Mouse (Mus musculus) megakaryocyte progenitor cell, adult 5-6 weeks (primary cell): ENCODE measurements at regions not wholly inside any gene's neighbourhood (a gene's known extent, or its start where the extent isn't known, plus 50 kb on each side); places are given as distances from the start of the nearest gene placed in this dataset.
"Not testable (repeated sequence)": the region's sequence is repeated elsewhere in the genome, so short reads cannot be mapped to it uniquely, and the experiment has no call there.

Source experiments
- ATAC-seq: replicated peaks from 2 replicates; pipeline ENCODE4 v1.8.0; 2016; ENCODE audit warnings: mild to moderate bottlenecking, moderate TSS enrichment, inconsistent platforms; ENCODE audit not compliant: poor library complexity

DNA sequence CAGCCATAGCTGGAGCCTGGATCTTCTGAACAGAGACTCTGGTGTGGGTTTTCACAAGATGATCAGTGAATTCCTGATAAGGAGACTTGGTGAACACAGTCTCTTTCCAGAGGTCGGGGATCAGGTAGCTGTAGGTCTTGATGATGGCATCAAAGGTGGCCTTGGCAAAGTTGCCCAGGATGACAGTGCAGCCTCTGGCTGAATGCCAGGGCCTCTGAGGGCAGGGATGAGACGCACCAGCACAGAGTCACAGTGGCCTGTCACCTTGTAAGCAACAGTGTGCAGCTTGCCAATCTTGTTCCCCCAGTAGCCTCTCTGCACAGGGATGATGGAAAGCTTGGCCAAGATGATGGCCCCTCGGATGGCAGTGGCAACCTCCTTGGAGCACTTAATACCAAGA, 95.9 kb upstream of the Ipo5 start:
- not testable (repeated sequence) for ATAC-seq

DNA sequence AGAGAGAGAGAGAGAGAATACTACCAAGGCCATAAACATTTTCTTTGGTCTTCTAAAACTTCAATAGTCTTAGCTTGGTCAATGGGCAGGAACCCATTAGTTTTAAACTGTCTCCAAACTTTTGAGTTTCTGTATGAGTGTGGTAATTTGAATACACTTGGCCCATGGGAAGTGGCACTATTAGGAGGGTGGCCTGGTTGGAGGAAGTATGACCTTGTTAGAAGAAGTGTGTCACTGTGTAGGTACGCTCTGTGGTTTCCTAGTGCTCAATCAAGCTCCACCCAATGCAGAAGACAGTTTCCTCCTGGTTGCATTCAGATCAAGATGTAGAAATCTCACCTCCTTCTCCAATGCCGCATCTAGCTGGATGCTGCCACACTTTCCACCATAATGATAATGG, 94.5 kb upstream of the Ipo5 start:
- 0 out of 2 replicates have a peak, but pooled peaks have one; percentile 39 for ATAC-seq

DNA sequence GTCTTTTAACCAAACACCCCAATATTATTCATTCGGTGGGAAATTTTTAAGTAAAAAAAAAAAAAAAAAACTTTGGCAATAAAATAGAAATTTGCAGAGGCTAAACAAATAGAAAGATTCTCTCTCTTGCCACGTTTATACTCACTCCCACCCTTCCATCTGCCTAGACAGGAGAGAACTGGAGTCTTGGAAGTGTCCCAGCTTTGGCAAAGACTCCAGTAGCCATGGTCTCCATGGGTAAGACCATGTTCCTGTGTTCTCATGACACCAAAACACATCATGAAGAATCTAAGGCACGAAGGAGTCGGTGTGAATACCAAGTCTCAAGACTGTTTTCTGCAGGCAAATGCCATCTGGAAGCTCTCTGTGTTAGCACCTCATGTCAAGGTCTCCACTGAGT, 84.8 kb upstream of the Ipo5 start:
- ATAC-seq: no peak

DNA sequence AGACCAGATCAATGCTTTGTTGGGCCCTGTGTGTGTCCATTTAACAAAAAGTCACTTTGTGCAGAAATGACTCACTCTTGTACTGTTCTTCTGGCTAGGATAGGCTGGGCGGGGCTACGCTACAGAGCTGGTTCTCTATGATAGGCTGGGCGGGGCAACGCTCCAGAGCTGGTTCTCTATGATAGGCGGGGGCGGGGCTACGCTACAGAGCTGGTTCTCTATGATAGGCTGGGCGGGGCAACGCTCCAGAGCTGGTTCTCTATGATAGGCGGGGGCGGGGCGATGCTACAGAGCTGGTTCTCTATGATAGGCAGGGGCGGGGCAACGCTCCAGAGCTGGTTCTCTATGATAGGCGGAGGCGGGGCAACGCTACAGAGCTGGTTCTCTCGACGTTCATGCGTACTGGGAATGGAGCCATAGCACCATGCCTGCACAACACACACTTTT, 80.6 kb upstream of the Ipo5 start:
- peak; percentile 67 for ATAC-seq

DNA sequence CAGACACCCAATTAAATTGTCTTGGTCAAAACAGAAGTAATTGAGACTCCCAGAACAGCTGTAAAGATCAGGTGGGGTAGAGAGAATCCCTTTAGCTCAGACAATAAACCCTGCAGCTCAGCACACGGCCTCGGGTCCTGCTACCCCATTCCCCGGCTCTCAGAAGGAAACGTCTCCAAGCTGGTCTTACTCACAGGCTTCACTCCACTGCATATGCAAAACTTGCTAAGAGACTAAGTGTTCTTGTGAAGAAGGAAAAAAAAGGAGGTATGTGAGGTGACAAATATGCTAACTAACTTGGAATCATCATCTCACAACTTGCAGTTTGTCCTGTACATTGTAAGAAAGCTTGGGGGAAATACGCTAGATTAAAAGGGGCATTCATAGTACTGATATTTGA, 79.6 kb upstream of the Ipo5 start:
- no peak for ATAC-seq

DNA sequence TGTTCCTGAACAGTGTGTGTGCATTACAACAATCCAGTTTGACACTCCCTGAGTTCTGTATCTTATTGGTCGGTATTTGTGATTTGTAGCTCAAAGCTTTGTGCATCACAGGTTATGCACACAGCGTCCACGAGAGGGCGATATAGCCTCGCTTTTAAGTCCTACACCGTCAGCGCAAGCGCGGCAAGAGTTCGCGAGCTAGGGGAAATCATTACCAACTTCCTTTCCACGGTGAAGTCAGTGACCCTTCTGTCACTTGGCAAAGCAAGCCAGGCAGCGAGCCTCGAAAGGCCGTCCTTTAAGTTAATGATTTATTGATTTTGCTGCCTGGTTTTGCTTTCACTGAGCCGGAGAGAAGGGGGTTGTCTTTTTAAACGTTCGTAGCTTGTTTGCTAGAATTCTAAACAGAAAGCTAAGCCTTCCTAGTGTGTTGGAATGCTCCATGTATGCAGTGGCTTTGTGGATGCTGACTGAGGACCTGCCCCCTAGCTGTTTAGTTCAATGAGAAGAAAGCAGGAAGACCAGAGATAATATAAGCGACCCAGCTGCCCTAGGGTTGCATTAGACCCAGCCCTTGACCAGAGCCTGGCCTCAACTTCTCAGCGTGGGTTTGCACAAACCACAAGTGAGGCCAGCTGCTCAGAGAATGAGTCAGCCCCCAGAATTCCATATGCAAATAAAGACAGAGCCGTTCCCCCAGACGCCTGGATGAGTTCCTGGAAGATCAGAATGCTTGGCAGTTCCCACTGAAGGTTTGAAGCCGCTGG, 79.0 kb upstream of the Ipo5 start:
- ATAC-seq: peak; percentile 82

DNA sequence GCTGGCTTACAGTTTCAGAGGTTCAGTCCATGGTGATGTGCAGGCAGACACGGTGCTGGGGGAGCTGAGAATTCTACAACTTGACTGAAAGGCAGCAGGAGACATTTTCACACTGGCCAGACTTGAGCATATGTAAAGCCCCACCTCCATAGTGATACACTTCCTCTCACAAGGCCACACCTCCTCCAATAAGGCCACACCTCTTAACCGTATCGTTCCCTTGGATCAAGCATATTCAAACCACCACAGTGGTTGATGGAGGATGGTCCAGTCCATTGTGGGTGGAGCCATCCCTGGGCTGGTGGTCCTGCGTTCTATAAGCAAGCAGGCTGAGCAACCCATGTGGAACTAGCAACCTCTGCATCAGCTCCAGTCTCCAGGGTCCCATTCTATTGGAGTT, 76.2 kb upstream of the Ipo5 start:
- 0 out of 2 replicates have a peak, but pooled peaks have one; percentile 10 for ATAC-seq

DNA sequence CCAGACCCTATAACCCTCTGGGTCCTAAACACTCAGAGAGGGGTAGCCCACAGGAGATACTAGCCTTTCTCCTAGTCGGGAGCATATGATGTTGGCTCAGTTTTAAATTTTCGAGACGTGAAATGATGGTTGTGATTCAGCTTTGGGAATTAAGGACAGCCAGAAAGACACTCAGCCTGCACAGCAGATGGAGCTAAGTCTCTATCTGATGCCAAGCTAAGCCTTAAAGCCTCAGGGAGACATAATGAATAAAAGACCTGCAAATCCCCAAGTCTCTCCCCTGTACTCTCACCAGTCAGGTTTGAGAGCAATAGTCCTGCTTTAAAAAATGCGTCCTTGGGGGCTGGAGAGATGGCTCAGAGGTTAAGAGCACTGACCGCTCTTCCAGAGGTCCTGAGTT, 75.3 kb upstream of the Ipo5 start:
- no peak for ATAC-seq

DNA sequence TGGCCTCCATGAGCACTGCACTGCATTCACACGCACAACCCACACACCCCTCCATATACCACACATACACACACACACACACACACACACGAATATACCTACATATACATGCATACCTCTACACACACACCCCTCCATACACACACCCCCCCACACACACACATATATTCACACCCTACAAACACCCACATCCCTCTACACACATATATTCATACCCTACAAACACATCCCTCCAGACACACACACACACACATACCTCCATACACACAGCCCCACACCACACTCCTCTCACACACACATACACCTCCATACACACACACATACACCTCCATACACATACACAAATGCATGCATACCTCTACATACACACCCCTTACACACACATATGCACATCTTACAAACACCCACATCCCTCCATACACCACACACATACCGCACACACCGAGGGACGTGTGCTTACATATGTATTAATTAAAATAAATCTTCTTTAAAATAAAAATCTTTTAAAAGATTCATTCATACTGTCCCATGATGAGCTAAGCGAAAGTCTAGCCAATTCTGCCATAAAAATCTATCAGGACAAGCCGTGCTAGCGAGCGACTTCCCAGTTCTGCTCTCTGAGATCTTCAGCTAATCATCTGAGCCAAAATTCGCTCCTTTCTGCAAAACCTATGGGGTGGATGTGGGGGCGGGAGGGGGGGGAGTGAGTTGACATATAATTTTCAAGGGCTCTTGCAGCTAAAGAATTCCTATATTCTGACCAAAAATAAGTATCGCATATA, 74.3 kb upstream of the Ipo5 start:
- no peak for ATAC-seq

DNA sequence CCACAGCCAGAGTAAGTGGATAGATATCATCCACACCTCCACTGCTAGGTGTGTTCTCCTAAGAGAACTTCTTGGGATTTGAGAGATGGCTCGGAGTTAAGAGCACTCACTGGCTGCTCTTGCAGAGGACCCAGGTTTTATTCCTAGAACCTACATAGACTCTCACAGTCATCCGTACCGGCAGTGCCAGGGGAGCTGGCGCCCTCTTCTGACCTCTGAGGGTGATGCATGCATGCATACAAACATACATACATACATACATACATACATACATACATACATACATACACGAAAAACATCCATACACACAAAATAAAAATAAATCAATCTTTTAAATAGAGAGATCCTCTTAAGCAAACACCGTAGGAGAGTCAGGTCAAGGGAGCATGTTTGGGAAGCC, 70.1 kb upstream of the Ipo5 start:
- peak; percentile 67 for ATAC-seq

DNA sequence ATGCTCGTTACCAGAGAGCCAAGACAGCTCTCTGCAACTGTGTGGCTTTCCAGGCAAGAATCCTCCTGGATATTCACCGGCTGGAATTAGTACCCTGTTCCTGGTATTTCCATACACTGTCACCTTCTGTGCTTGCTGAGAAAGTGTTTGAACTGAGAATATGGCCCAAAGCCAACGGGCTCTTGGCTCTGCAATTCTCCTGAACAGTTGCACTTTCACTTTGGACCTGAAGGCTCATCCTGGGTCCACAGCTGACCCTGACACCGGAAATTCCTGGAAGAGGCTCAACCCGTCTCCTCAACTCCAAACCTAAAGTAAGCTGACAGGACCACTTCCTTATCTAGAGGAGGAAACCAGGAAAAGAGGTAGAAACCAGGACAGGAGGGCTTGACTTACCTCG, 69.7 kb upstream of the Ipo5 start:
- no peak for ATAC-seq

DNA sequence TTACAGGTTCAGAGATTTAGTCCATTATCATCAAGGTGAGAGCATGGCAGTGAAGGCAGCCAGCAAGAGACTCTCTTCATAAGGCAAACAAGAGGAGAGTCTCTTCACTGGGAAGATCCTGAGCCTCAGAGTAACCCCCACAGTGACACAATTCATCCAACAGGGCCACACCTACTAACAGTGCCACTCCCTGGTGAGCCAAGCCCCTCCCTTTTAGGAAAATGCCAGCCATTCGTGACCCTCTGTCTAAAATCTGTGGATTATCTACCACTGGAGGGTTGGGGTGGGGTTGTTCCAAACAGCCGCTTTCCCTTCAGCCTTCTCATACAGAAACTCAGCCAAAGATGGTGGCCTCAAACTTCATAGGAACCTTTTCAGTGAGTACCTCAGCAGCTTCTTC, 65.9 kb upstream of the Ipo5 start:
- no peak for ATAC-seq

DNA sequence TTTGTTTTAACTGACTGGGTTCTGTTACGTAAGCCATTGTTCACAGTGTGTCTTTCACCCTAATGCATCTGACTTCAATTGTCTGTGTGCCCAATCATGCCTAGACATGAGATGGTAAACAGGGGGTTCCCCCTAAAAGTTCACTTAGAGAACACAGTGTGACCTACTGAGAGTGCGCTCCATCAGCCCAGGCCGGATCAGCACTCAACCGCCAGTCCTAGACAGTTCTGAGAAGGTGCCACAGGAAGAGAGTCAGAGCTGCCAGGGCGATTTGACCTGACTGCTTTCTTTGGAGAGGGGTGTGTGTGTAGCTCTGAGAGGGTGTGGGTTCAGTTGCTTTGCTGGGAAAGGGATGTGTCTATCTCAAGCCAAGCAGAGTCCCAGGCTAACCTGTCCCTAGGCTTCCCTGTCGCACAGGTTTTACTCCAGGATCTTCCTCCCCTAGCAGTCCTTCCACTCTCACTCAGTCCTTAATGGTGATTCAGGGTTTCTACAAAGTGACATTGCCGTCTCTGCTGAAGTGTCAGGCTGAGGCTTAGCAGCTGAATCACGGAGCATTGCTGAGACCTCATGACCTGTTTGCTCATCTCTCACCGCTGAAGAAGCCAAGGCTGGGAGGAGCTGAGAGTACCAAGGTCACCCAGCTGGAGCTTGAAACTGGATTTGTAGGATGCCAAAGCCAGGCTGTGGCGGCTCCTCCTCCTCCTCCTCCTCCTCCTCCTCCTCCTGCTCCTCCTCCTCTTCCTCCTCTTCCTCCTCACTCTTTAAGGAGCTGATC, 64.8 kb upstream of the Ipo5 start:
- ATAC-seq: no peak

DNA sequence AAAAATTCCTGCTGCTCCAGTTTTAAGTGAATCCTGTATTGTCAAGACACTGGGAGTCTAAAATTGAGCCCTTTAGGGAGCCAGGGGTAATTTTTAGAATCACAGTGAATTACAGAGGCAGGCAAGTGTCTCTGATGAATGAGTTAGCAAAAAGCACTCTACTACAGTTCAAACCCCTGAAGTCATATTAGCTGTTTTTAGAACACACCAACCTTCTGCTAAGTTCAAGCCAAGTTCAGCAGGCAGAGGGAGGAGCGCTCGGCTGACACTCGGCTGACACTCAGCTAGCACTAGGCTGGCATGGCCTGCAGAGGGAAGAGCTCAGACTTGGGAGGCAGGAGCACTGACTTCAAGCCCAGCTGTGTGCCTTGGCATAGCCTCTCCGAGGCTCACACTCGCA, 64.0 kb upstream of the Ipo5 start:
- ATAC-seq: no peak

DNA sequence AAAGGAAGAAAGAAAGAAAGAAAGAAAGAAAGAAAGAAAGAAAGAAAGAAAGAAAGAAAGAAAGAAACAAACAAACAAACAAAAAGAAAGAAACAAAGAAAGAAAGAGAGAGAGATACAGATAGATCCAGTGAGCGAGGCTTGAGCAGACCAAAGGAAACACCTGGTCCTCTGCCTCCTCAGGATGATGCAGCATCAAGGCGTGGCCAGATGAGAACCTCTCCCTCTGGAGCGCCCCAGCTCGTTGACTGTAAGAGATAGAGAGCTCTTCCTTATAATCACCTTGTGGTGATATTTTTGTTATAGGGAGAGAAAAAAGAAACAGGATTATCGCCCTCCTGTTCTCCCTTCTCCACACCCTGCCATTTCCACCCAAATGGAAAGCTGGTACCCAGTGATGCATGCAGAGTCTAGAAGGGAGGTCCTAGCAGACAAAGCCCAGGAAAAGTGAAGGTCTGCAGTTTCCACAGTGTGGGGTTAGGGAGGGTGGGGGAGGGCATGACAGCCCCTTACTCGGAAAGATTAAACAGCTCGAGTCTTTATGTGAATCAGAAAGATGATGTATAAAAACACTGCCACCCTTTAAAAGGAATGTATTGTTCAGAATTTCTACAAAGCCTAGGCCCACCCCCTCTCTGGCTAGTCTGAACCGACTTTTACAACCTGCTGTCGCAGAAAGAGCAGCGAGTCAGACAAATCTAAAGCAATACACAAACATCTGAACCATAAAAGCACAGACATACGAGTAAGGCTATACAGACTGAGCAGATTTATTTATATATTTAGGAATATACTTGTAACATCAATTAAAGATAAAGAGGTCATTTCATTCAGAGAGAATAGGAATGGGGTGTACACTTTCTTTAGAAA, 62.7 kb upstream of the Ipo5 start:
- no peak for ATAC-seq

DNA sequence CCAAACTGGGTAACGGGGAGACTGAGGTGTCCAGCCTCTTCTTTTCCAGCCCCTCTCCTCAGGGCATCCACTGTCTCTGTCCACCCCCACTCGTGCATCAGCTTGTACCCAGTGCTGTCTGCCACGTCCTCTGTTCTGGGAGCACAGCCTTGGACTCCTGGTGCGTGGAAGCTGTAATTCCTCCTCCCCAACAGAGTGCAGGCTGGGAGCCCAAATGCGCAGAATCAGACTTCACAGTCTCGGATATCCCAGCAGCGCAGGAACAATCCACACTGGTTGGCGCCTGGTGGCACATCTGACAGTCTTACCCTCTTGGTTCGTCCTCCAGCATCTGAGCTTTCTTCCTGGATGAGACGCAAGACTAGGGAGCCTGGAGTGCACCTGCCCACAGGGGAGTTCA, 61.9 kb upstream of the Ipo5 start:
- ATAC-seq: no peak

DNA sequence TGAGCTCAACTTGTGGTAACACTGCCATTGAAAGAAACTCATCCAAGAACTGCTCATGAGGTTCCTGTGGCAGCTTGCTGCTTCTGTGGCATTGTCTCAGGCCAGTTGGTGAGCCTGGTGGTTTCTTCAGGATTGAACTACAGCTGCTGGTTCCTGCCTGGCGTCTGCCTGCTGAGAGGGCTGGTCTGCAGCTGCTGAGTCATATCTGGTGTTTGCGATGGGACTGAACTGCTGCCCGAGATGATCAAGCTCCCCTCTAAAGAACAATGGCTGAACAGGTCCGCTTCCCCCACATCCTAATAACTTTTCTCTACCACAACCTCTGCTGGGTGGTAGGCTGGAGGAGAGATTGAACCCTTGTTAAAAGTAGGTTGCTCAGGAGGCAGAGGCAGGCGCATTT, 57.4 kb upstream of the Ipo5 start:
- no peak for ATAC-seq

DNA sequence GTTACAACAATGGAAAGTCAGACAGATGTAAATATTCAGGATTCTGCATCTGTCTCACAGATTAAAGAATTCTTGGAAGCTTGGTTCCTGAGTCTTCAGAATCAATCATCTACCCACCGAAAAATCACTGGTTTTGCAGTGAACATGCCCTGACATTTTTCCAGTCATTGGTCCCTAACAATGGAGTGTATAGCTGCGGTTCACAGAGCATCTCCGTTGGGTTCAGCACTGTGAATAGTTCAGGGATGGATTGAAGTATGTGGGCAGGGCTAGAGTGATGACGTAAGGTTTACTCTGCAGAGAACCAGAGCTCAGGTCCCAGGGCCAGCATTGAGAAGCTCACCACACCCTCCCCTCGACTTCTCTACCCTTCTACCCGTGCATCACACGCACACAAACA, 56.5 kb upstream of the Ipo5 start:
- ATAC-seq: no peak

DNA sequence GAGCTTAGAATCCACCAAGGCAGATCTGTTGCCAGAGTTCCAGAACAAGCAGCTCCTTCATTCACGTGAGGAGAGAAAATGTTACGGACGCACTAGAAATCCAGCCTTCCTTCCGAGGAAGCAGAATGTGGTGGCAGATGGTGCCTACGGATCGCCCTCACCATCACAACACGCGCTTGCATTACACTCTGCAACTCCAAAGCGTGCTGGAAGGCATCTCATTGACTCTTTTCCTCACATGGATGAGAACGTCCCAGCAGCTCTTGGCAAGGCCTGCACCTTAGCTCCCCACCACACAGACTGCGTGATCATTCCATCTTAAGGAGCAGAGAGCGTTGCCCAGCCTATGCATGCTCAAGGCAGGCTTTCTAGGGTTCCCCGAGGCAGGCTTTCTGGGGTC, 55.8 kb upstream of the Ipo5 start:
- no peak for ATAC-seq
